Mouse (Mus musculus) kidney, postnatal 14 days (tissue): ENCODE data around the gene Rac2.

ENCODE experiments used
- DNase-seq: peaks from one replicate; pipeline ENCODE4 v3.0.0; 2022; ENCODE audit warnings: mixed read lengths

Rac2 gene

DNA sequence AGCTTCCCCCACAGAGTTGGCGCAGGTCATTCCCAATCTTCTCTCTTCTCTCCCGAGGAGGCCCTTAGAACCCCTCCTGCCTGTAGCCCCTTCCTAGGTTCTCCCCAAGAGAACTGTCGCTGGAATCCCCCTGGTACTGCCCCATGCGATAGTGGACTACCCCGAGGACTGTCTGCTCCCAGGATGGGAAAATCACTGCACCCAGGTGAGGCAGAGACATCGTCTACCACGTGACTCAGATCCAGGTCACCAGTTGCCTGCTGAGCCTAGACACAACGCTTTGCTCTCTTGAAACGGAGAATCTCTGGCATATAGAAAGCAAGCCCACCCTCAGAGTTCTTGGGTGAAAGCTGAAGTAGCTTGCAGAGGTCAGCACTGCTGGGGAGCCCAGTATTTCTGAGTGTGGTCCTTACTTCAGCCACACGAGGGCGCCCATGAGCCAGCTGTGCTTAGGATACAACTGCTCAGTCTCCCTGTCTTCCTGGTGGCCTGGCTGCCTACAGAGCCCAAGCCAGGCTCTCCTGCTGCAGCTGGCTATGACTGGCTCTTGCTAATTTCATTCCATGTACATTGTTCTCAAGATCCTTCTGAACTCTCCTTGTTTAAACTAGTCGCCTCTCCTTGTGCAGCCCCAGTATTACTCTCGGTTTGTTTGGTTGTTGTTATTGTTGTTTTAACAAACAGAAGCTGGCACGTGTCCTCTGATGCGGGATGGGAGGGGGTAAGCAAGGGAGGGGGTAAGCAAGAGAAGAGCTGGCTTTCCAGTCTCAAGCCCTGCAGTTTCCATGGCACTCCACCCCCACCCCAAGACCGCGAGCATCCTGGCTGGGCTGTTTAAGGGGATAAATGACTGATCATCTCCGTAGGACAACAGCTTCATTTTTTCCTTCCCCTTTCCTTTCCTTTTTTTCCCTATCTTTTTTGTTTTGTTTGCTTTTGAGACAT, 14.7 kb upstream of the Rac2 start:
- DNase-seq: peak; percentile 87

GRCm38 (mm10) chr15:78585404-78585803, 12.8 kb upstream of the Rac2 start:
- DNase-seq: no peak

DNA sequence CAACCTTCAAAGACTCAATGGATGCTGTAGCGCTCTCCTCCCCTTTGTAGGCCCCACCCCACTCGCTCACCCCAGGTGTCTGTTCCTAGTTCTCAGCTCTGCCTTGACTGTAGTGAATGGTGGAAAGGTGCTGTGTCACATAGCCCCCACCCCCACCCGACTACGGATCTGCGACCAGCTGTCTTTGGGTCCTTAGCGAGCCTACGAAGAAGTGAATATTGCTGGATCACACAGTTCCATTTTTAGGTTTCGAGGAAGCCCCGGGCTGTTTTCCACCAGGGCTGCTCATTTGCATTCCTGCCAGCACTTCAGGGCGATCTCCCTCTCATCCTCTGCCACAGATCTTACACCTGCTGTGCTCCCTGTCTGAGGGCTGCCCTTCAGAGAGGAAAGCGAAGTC, 10.8 kb upstream of the Rac2 start:
- DNase-seq: no peak

GRCm38 (mm10) chr15:78576284-78576810, 3.8 kb upstream of the Rac2 start:
- no peak for DNase-seq

DNA sequence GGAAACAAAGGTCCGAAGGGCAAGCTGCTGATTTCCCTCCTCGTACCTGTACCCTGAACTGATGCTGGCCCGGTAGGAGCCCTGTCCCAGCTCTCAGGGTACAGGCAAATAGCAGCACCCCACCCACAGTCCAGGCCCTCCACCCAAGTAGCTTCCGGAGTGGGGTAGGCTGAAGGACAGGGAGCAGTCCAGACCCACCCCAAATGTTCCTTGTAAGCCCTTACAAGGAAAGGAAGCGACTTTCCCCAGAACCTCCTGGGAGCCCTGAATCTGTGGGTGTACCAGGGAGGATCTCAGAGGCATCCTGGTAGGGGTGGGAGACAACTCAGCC, 348 bp downstream of the Rac2 start:
- no peak for DNase-seq

DNA sequence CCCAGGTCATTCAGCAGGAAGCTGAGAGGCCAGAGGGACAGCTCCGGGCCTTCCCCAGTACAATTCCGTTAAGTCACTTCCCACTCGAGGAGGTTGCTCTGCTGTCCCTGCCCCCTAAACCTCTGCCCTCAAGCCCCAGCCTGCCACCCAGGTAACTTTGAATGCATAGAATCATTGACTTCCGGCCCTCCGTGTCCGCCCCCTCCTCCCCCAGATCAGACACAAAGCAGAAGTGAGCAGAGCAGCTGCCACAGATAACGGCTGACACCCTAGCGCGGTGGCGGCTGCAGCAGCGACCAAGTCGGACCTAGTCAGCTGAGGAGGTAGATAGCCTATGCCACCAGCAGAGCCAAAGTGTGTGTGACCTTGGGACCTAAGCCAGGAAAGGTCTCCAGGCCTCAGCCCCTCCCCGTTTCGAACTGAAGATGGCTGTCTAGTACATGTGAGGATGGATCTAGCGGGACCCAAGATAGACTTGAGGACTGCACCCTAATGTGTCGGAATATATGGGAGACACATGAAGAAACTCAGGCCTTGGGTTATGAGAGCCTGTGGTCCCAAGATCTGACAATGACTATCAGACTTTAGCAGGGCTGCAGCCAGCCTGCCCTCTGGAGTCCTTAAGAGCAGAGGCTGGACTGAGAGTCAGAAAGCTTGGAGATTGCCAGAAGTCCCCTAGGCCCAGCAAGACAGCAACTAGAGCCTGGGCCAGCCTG, 871 bp downstream of the Rac2 start:
- no peak for DNase-seq

- no peak for DNase-seq
Measured at GRCm38 (mm10) chr15:78570170-78570569, 2.4 kb downstream of the Rac2 start.

DNA sequence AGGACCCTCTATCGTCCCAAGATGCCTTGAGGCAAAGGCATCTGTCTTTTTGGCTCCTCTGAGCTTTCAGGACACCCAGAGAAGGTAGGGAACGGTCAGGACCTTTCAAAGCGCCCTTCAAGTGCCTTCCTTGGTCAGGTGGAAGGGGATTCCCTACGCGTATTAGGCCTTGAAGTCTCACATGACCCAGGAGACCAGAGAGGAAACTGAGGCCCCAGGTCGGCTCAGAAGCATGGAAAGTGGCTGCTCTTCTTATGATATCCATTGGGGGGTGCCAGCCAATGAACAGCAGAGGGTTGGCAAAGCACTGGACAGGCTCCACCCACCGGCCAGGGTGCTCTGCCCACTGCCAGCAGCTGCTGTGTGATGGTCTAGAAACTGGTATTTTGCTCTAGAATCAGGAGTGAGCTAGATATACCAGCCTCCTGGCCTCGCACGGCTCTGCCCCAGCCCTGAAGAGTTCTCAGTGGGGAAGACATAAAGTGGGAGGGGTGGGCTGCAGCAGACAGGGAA, 4.9 kb downstream of the Rac2 start:
- DNase-seq: no peak

DNA sequence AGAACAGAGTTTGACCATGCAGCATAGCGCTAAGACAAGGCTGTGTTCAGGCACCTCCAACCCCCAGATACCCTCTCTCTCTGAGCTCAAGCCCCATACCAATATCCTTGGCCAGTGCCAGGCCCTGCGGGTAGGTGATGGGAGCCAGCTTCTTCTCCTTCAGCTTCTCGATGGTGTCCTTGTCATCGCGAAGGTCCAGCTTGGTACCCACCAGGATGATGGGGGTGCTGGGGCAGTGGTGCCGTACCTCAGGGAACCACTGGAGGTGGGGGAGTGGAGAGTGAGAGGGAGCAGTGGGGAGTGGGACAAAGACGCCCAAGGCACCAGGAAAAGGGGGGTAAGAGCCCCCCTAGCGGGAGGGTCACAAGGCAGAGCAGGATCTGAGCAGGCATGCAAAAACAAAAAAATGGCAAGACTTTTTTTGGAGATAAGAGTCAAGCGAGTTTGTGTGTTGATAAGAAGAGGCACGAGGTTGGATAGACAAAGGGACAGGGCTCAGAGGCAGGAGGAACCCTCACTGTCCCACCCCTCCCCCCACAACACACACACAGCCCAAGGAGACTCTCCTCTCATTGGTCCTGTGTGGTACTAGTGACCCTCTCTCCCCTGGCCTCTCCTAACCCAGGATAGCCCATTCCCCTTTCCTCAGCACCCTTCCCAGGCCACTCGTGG, 7.7 kb downstream of the Rac2 start:
- no peak for DNase-seq

DNA sequence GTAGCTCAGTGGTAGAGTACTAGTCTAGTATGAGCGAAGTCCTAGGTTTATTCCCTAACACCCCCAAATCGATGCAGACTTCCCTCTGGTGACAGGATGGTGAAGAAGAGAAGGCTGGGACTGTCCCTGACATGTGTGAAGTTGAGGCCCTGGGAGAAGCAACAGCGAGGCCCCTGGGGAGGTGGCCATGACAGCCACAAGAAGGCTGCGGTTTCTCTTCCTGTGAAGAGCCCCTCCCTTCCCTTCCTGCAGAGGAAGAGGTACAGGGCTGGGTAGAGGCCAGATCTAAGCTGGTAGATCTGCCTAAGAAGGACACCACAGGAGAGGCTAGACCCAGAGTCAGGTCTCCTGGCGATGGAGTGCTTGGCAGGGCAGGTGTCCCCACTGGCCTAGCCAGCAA, 8.6 kb downstream of the Rac2 start:
- no peak for DNase-seq

DNA sequence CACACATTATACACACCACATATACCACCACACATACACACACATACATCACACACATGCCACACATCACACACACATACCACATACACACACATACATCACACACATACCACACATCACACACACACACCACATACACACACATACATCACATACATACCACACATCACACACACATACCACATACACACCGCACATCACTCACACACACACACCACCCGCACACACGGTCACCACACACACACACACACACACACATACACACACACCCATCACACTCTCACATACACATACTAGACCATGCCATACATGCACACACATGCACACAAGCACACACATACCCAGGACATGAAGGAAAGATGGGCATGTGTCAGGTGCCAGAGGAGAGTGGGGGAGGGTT, 9.2 kb downstream of the Rac2 start:
- DNase-seq: no peak

GRCm38 (mm10) chr15:78559141-78559979, 13.2 kb downstream of the Rac2 start:
- DNase-seq: no peak

DNA sequence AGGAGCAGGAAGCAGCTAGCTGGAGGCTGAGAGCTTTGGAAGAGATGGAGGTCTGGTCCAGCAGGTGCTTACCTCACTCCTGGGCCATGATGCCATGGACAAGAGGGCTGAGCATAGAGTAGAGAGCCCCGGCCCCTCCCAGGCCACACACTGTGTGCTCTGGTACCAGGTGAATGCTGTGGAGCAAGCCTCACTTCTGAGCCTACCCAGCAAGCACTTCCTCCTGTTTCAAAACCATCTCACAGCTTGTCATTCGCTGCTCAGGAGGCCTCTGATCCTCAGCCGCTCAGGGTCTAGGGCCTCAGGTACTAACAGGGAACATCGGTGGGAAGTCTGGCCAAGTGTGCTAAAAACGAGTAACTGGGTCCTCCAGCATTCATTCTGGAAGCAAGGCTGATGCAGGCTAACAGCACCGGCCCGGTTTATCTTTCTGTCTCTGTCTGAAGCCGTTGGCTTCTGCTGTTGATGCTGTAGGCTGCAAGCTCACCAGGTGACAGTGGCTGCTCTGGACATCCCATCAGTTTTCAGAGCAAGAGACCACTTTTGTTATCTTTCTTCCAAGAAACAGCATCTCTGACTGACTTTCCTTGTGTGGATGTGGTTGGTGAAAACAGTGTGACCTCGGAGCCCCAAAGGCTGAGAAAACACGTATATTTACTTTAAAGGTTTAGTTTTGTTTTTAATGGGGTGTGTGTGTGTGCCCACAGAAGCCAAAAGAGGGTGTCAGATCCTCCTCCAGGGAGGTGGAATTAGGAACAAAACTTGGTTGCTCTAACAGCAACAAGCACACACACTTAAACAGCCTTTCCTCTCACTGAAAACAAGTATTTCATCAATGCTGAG, 14.7 kb downstream of the Rac2 start:
- DNase-seq: no peak

DNA sequence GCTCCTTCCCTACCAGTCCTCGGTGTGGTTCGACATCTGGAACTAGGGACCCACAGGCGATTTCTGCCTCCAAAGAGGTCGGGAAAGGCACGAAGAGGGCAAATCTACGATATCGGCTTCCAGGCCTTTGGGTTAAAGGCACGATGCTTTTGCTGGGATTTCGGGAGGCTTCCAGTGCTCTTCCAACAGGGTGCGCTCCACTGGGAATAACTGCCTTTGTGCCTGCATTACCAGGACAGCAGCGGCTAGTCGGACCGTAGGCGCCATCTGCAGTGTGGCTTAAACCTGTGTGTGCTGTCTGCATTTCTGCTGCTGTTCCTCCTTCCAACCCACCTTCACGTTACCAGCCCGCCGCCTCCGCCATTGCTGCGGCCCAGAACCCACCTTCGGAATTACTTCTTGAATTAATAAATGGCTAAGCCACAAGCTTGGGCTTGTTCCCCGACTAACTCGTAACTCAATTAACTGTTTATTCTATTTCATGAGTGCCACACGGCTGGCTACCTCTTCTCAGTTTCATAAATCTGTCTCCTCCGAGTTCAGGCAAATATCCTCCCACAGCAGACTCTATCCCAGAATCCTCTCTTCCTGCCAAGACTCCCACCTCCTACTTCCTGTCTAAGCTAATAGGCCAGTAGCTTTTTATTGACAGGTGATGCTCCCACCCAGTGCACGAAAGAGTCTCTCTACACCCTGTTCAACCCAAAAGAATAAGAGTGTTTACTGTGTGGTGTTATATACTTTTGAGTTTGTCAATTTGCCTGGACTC, 17.9 kb downstream of the Rac2 start:
- DNase-seq: no peak

GRCm38 (mm10) chr15:78549189-78549734, 23.3 kb downstream of the Rac2 start:
- no peak for DNase-seq

- no peak for DNase-seq
Measured at GRCm38 (mm10) chr15:78548711-78549110, 23.9 kb downstream of the Rac2 start.

- DNase-seq: no peak
Measured at GRCm38 (mm10) chr15:78548336-78548665, 24.3 kb downstream of the Rac2 start.

GRCm38 (mm10) chr15:78547415-78548335, 24.9 kb downstream of the Rac2 start:
- DNase-seq: peak; percentile 32

GRCm38 (mm10) chr15:78546060-78546459, 26.5 kb downstream of the Rac2 start:
- DNase-seq: no peak
